Mouse (Mus musculus) megakaryocyte, embryonic 14.5 days (primary cell): ENCODE results near the gene Sgsm2.

Experiments
- FLI1 ChIP-seq: IDR thresholded peaks from 2 replicates; pipeline ENCODE4 v1.6.1; 2012; ENCODE audit warnings: low read length, inconsistent platforms, mixed read lengths
- GATA1 ChIP-seq: IDR thresholded peaks from 3 replicates; pipeline ENCODE4 v1.6.1; 2012; ENCODE audit warnings: mixed read lengths, low read length, inconsistent platforms, borderline replicate concordance

GRCm38 (mm10) chr11:74869603-74870002 is 27.3 kb downstream of the Sgsm2 start:
- TF ChIP-seq FLI1 = no peak
- no peak for TF ChIP-seq GATA1
